Mouse (Mus musculus): ENCODE results near the gene Wfdc2.
A peak's percentile ranks its signal among the peaks of the same experiment; 100 is the strongest.

The Wfdc2 gene

GRCm38 (mm10) chr2:164562391-164563188 is at the start of gene Wfdc2:
TSS of gene Wfdc2 (plus strand) at chr2:164562413.
- no peak for DNase-seq (ENCODE audit: low spot score)

DNA sequence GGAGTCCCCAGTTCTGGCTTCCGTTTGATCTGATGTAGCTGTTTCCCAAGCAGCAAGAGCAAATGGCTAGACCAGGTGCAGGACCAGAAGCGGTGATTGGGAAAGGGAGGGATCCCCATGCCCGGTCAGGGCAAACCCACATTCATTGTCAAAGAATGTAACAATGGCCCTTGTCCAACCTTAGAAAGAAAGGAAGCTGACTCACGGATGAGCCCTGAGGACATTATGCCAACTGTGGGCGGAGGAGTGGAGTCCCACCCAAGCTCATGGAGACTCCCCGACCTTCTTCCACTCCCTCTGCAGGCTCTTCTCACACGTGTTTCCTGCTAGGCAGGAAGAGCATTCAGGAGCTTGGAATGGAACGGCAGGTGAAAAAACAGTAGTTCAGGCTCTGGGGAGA is 48.8 kb upstream of the Wfdc2 start:
- no peak for DNase-seq (ENCODE audit: low spot score)

- no peak for DNase-seq (ENCODE audit: low spot score)
Observed at GRCm38 (mm10) chr2:164514916-164515315, 47.3 kb upstream of the Wfdc2 start.

DNA sequence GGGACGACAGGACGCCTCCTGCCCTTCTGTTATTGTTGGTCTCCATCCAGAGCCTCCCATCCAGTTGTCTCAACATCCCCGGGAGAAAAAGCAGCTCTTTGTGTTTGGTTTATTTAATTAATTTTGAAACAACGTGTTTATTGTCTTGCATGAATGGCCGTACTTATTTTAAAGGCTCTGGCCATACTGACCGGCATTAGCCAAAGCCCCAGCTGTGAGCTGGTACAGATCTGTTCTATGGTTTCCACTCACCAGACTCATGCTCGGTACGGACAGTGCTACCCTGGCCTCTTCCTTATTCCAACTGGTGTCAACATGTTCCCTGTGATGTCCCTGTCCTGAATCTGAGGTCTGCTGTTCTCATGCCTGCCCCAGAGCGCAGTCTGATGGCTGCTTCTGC is 46.3 kb upstream of the Wfdc2 start:
- peak; percentile 34 for DNase-seq (ENCODE audit: low spot score)

GRCm38 (mm10) chr2:164516592-164516991 is 45.6 kb upstream of the Wfdc2 start:
- no peak for DNase-seq (ENCODE audit: low spot score)

DNA sequence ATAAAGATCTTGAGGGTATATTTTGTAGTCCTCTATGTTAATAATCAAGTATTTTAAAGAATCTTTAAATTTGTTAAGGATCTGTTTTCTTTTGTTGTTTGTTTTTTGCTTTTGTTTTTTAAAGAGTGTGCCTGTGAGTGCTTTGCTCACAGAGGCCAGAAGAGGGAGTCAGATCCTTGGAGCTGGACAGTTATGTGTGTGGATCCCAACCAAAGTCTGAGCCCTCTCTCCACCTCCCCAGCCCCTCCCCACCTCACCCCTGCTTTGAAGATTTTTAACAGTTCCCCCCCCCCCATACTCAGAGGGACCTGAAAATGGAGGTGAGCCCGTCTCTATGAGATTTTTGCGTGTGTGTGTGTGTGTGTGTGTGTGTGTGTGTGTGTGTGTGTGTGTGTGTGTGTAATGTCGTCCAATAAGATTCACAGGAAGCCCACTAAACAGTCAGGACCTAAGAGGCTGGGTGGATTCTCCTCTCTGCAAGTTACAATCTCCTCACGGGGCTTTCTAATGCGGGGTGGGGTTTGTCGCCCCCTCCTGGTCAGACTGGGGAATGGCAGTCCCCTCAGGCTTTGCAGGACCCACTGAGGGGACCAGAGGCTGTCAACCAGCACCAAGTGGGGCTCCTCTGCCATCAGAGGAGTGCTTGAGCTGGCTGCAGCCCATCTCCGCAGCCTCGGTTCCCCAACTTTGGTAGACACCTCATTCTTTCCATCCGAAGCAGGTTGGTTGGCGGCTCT is 44.6 kb upstream of the Wfdc2 start:
- DNase-seq (ENCODE audit: low spot score) = peak; percentile 54

GRCm38 (mm10) chr2:164518266-164519170 is 43.7 kb upstream of the Wfdc2 start:
- DNase-seq (ENCODE audit: low spot score) = no peak

GRCm38 (mm10) chr2:164519171-164519526 is 43.1 kb upstream of the Wfdc2 start:
- DNase-seq (ENCODE audit: low spot score) = no peak

DNA sequence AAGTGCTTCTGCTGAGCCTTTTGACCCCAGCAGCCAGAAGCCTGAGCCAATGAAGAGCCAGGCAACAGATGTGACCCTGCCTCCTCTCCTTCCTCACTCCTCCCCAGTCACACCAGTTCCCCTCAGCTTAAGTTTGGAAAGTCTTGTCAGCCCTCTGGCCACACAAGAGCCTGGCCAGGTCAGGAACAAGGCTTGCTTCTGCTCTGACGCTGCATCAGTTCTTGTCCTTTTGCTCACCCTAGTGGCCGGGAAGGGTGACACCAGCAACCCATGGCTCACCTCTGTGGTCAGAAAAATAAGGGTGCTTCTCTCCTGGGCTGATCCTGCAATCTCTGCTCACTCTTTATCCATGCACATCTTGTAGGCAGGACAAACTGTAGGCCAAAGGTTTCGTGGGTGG is 41.4 kb upstream of the Wfdc2 start:
- no peak for DNase-seq (ENCODE audit: low spot score)

DNA sequence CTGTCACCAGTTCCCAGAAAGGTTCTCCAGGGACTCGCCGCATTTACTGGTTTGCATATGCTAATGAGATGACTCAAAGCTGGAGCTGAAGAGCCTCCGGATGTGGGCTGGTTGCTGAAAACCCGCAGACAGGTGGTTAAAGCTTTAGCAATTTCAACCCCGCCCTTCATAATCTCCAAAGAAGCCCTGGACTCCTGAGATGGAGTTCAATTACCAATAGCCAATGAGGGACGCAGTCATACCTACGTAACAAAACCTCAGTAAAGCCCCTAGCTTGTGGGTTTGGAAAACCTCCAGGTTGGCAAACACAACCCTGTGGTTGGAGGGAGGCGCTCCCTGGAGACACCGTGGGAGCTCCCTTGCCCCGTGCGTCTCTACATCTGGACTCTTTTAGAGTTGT is 40.4 kb upstream of the Wfdc2 start:
- no peak for DNase-seq (ENCODE audit: low spot score)

DNA sequence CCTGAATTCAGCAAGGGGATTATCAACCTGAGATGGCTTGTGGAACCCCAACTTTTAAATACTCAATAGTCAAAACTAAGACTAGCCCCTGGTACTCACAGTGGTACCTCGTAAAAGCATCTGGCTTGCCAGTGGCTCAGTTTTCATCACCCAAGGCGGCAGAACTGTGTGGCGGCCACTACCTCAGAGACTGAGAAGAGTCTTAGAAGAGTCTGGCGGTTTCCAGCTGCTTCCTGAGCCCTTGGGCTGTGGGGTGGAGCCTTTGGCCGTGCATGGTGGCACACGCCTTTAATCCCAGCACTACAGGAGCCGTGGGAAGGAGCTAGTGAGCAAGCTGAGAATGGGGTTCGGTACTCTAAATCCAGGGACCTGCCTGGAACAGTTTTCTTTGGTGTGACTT is 39.9 kb upstream of the Wfdc2 start:
- DNase-seq (ENCODE audit: low spot score) = no peak

DNA sequence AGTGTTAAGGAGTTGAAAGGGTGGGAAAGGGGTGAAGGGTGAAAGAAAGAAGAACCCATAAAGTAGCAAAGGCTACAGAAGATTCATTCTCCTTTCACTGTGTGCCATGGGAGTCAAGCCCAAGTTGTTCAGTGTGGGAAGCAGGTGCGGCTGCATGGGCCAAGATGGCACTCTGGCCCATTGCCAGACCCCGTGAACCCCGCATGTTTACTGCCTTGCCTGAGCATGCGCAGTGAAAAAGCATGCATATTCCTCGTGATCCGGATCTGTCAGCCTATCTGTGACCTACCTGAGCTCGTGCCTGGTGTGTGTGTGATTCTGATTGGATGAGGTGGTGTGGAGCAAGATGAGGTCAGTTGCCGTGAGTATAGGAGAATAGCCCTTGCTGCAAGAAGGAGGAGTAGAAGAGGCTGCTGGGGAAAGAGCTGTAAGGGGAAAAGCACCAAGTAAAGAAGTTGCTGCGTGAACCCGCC is 38.9 kb upstream of the Wfdc2 start:
- no peak for DNase-seq (ENCODE audit: low spot score)

- no peak for DNase-seq (ENCODE audit: low spot score)
Observed at GRCm38 (mm10) chr2:164528557-164528956, 33.7 kb upstream of the Wfdc2 start.

GRCm38 (mm10) chr2:164531169-164531568 is 31.0 kb upstream of the Wfdc2 start:
- peak; percentile 36 for DNase-seq (ENCODE audit: low spot score)

GRCm38 (mm10) chr2:164534315-164534714 is 27.9 kb upstream of the Wfdc2 start:
- DNase-seq (ENCODE audit: low spot score) = no peak

- DNase-seq (ENCODE audit: low spot score) = no peak
Observed at GRCm38 (mm10) chr2:164537003-164537402, 25.2 kb upstream of the Wfdc2 start.

DNA sequence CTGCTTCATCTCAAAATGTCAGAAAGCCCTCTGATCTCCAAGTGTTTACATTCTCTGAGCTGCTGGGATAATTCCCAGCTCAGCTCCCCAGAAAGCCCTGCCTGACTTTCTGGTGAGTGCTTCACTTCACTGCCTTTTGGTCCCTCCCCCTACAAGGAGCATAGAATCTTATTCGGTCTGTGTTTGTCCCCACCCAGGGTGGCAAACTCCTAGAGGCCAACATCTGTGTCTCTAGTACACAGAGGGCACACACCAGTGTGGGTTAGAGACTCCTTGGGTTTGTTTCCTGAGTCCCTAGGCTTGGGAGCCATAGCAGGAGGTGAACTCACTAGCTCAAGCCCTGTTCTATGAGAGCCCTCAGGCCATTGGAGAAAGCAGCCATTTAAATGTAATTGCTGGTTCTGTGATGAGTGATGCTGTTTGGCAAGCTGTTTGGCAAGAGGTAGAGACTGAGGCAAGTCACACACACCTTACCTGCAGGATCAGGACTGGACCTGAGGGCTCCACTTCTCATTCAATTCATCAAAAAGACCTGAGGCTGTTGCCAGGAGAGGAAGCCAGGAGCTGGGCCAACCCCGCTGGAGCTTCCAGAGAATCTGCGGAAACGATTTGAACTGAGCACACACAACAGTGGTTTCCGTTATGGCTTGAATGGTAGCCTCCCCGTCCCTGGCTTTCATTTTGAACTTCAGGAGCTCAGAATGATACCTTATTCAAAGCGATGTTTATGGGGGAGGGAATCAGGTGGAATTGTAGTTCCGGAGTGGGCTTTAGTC is 21.4 kb upstream of the Wfdc2 start:
- DNase-seq (ENCODE audit: low spot score) = no peak

DNA sequence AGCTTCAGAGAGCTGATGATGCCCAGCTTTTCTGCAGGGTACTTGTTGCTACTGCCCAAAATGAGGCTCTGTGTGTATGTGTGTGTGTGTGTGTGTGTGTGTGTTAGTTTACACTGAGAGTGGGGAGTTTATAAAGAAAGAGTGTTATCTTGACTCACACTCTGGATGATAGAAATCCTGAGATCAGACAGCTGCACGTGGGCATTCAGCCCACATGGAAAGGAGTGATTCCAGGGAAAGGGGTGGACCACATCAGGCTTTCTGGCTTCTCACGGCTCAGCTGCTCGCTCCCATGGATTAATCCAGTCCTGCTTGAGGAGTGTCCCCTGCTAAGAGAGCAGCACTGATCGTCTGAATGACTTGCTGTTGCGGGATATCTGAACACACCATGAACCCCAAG is 20.1 kb upstream of the Wfdc2 start:
- peak; percentile 44 for DNase-seq (ENCODE audit: low spot score)

GRCm38 (mm10) chr2:164542598-164542997 is 19.6 kb upstream of the Wfdc2 start:
- DNase-seq (ENCODE audit: low spot score) = no peak

DNA sequence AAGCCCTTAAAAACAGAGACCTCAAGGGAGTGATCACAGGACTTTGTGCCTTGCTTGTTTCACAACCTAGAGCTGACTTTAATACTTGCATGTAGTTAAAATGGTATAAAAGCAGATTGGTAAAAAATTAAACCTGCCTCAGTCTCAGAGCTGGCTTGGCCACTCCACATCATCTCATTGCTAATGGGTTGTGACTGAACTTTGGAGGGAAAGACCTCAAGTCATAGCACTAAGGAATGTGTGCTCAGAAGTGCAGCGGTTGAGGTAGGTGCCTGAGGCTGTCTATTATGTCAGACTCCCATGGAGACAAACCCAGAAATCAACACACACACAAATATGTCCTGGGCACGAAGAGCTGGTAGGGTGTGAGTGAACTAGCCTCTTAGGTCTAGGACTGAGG is 18.5 kb upstream of the Wfdc2 start:
- DNase-seq (ENCODE audit: low spot score) = no peak

- DNase-seq (ENCODE audit: low spot score) = no peak
Observed at GRCm38 (mm10) chr2:164544454-164545097, 17.6 kb upstream of the Wfdc2 start.
